Mouse (Mus musculus) midbrain, postnatal 0 days (tissue): ENCODE data around the gene Cenpv. TPM values are rescaled to one million over a fixed set of nuclear protein-coding genes. Genes with fewer than 3 reads are reported as not detected.
"Not testable (repeated sequence)": the region's sequence is repeated elsewhere in the genome, so short reads cannot be mapped to it uniquely, and the experiment has no call there.

Experiments
- ATAC-seq: fragments of 200-750 bp; cut with Nextera tagmentation; 2 replicates; pipeline ENCODE4 v1.8.0; 2017; ENCODE audit warnings: moderate number of reproducible peaks, mild to moderate bottlenecking, moderate TSS enrichment, moderate library complexity; ENCODE audit not compliant: low FRiP score
- DNase-seq: peaks from one replicate; pipeline ENCODE4 v3.0.0-alpha.2; 2015; ENCODE audit warnings: low spot score
- H3K27ac ChIP-seq: fragments of 300-500 bp; sonication (generic); 2 replicates; pipeline ENCODE4 v1.5.1; 2014; ENCODE audit warnings: low read depth, mild to moderate bottlenecking, low read length, mixed read lengths
- H3K27me3 ChIP-seq: fragments of 300-500 bp; sonication (generic); 2 replicates; pipeline ENCODE4 v1.6.1; 2014; ENCODE audit warnings: low read length, control low read depth, mixed read lengths; ENCODE audit not compliant: insufficient read depth
- H3K36me3 ChIP-seq: fragments of 300-500 bp; sonication (generic); 2 replicates; pipeline ENCODE4 v1.6.1; 2014; ENCODE audit warnings: low read length, control low read depth, mixed read lengths; ENCODE audit not compliant: insufficient read depth
- H3K4me1 ChIP-seq: fragments of 300-500 bp; sonication (generic); 2 replicates; pipeline ENCODE4 v1.6.1; 2014; ENCODE audit warnings: mild to moderate bottlenecking, control low read depth, antibody characterized with exemption, low read length, mixed read lengths; ENCODE audit not compliant: insufficient read depth
- H3K4me2 ChIP-seq: fragments of 300-500 bp; sonication (generic); 2 replicates; pipeline ENCODE4 v1.6.1; 2014; ENCODE audit warnings: low read depth, mild to moderate bottlenecking, low read length, mixed read lengths; ENCODE audit not compliant: poor library complexity, severe bottlenecking
- H3K4me3 ChIP-seq: fragments of 300-500 bp; sonication (generic); 2 replicates; pipeline ENCODE4 v1.5.1; 2014; ENCODE audit warnings: low read depth, mild to moderate bottlenecking, low read length, moderate library complexity
- H3K9ac ChIP-seq: fragments of 300-500 bp; sonication (generic); replicated peaks from 2 replicates; pipeline ENCODE4 v1.6.1; 2014; ENCODE audit warnings: mild to moderate bottlenecking, low read length, moderate library complexity, mixed read lengths; ENCODE audit not compliant: poor library complexity, severe bottlenecking
- H3K9me3 ChIP-seq: fragments of 300-500 bp; sonication (generic); 2 replicates; pipeline ENCODE4 v1.6.1; 2016; ENCODE audit warnings: low read length, control low read depth
- CTCF ChIP-seq: IDR thresholded peaks from 2 replicates; pipeline ENCODE4 v1.5.1; 2016; ENCODE audit warnings: antibody characterized with exemption, mild to moderate bottlenecking
- WGBS: fragments of 180-500 bp; shearing (Covaris S2); extraction: QIAGEN DNeasy Blood & Tissue Kit; methylation state at CpG from one replicate; pipeline ENCODE4 v1.1.7; 2014; 5-methylcytosine and 5-hydroxymethylcytosine counted together
- polyA plus RNA-seq: library from polyadenylated mRNA; unstranded; fragments of >200 nt; fragmentation: Nextera tagmentation; extraction: Ambion mirVana; gene quantifications from 2 replicates; pipeline ENCODE4 v1.2.1, GENCODE M21; 2015
- total RNA-seq: library from RNA; depleted of rRNA; stranded (reverse); fragments of >200 nt; gene quantifications from 2 replicates; pipeline ENCODE4 v1.2.3, GENCODE M21; 2014

Cenpv gene
- total and polyA plus RNA-seq, 2 experiments from 2014 or later = 32.9 to 58.0 TPM

- DNase-seq (no peak), ATAC-seq (no peak)
- H3K4me3 ChIP-seq = no peak overlapping the region
- no peaks in the 10 kb centered on the region for H3K4me1 ChIP-seq
- no peak overlapping the region for H3K9ac ChIP-seq
- no peak overlapping the region for H3K4me2 ChIP-seq
- 26% methylated on average over 2 of the region's 2 CpGs for WGBS
- H3K36me3 ChIP-seq = no peaks in the 10 kb centered on the region
- H3K27ac ChIP-seq = no peak overlapping the region
- H3K27me3 ChIP-seq = no peaks in the 10 kb centered on the region
- no peak for TF ChIP-seq CTCF
- no peaks in the 10 kb centered on the region for H3K9me3 ChIP-seq
These were observed 20.1 kb downstream of the Cenpv start for GRCm38 (mm10) chr11:62518991-62519390.

GRCm38 (mm10) chr11:62513311-62513710 is 25.8 kb downstream of the Cenpv start:
- no peaks in the 10 kb centered on the region for H3K4me1 ChIP-seq
- no peak overlapping the region for H3K4me3 ChIP-seq
- TF ChIP-seq CTCF = no peak
- no peak for DNase-seq
- ATAC-seq = no peak
- 84% methylated on average over 6 of the region's 6 CpGs for WGBS
- H3K4me2 ChIP-seq = no peak overlapping the region
- H3K9me3 ChIP-seq = no peaks in the 10 kb centered on the region
- H3K27me3 ChIP-seq = no peaks in the 10 kb centered on the region
- 0 out of 2 replicates have a peak, but pooled peaks cover 5% of the 10 kb centered on the region for H3K36me3 ChIP-seq
- H3K27ac ChIP-seq = no peak overlapping the region
- H3K9ac ChIP-seq = no peak overlapping the region

GRCm38 (mm10) chr11:62512529-62513080 is 26.5 kb downstream of the Cenpv start:
- Histone ChIP-seq H3K27ac (no peak overlapping the region), H3K9ac (no peak overlapping the region), H3K36me3 (0 out of 2 replicates have a peak, but pooled peaks cover 5% of the 10 kb centered on the region), H3K9me3 (no peaks in the 10 kb centered on the region), H3K4me3 (no peak overlapping the region), H3K27me3 (no peaks in the 10 kb centered on the region), H3K4me2 (no peak overlapping the region), H3K4me1 (no peaks in the 10 kb centered on the region)
- 86% methylated on average over 8 of the region's 8 CpGs for WGBS
- TF ChIP-seq CTCF = no peak
- no peak for DNase-seq
- ATAC-seq = no peak

- no peak for TF ChIP-seq CTCF
- H3K36me3 ChIP-seq = 0 out of 2 replicates have a peak, but pooled peaks cover 5% of the 10 kb centered on the region
- no peak for DNase-seq
These were observed 27.4 kb downstream of the Cenpv start for GRCm38 (mm10) chr11:62511444-62512202.

GRCm38 (mm10) chr11:62510956-62511355 is 28.1 kb downstream of the Cenpv start:
- no peaks in the 10 kb centered on the region for H3K9me3 ChIP-seq
- H3K36me3 ChIP-seq = 0 out of 2 replicates have a peak, but pooled peaks cover 5% of the 10 kb centered on the region
- DNase-seq (no peak), ATAC-seq (no peak)
- H3K4me1 ChIP-seq = no peaks in the 10 kb centered on the region
- no peak overlapping the region for H3K4me2 ChIP-seq
- TF ChIP-seq CTCF = no peak
- no peaks in the 10 kb centered on the region for H3K27me3 ChIP-seq
- no peak overlapping the region for H3K4me3 ChIP-seq
- 79% methylated on average over 5 of the region's 5 CpGs for WGBS
- H3K27ac ChIP-seq = no peak overlapping the region
- H3K9ac ChIP-seq = no peak overlapping the region

More at GRCm38 (mm10) chr11:62511444-62512202, 27.4 kb downstream of the Cenpv start:
- Histone ChIP-seq H3K4me3 (no peak overlapping the region), H3K4me1 (no peaks in the 10 kb centered on the region), H3K4me2 (no peak overlapping the region), H3K9ac (no peak overlapping the region), H3K9me3 (no peaks in the 10 kb centered on the region), H3K27me3 (no peaks in the 10 kb centered on the region), H3K27ac (no peak overlapping the region)
- 74% methylated on average over 13 of the region's 13 CpGs for WGBS
- ATAC-seq = no peak

GRCm38 (mm10) chr11:62509571-62509970 is 29.5 kb downstream of the Cenpv start:
- Histone ChIP-seq H3K4me3 (no peak overlapping the region), H3K9ac (no peak overlapping the region), H3K27me3 (no peaks in the 10 kb centered on the region), H3K27ac (no peak overlapping the region), H3K36me3 (0 out of 2 replicates have a peak, but pooled peaks cover 5% of the 10 kb centered on the region), H3K4me2 (no peak overlapping the region), H3K9me3 (no peaks in the 10 kb centered on the region), H3K4me1 (no peaks in the 10 kb centered on the region)
- ATAC-seq = no peak
- TF ChIP-seq CTCF = no peak
- 75% methylated on average over 3 of the region's 3 CpGs for WGBS
- DNase-seq = no peak

- not testable (repeated sequence) for DNase-seq, H3K4me2 ChIP-seq, ATAC-seq, H3K9me3 ChIP-seq, H3K36me3 ChIP-seq, H3K4me3 ChIP-seq, H3K27me3 ChIP-seq, H3K27ac ChIP-seq, H3K9ac ChIP-seq, H3K4me1 ChIP-seq
- WGBS = 95% methylated on average over 5 of the region's 5 CpGs
These were observed 30.2 kb downstream of the Cenpv start for GRCm38 (mm10) chr11:62508816-62509215.

- not testable (repeated sequence) for DNase-seq, H3K27me3 ChIP-seq, H3K36me3 ChIP-seq, ATAC-seq, H3K4me3 ChIP-seq, H3K9me3 ChIP-seq, H3K27ac ChIP-seq, H3K4me2 ChIP-seq, H3K9ac ChIP-seq, H3K4me1 ChIP-seq
- WGBS = 95% methylated on average over 13 of the region's 13 CpGs
These were observed 30.7 kb downstream of the Cenpv start for GRCm38 (mm10) chr11:62508365-62508764.
